Mouse (Mus musculus) megakaryocyte, embryonic 14.5 days (primary cell): Measurements from ENCODE around the gene Aars2.

Experiments used
- FLI1 ChIP-seq: IDR thresholded peaks from 2 replicates; pipeline ENCODE4 v1.6.1; 2012; ENCODE audit warnings: low read length, inconsistent platforms, mixed read lengths
- GATA1 ChIP-seq: IDR thresholded peaks from 3 replicates; pipeline ENCODE4 v1.6.1; 2012; ENCODE audit warnings: mixed read lengths, low read length, inconsistent platforms, borderline replicate concordance

- no peak for TF ChIP-seq GATA1
- no peak for TF ChIP-seq FLI1
Observed at GRCm38 (mm10) chr17:45530346-45530782, 23.7 kb downstream of the Aars2 start.
